Mouse (Mus musculus) ES-E14 (cell line): Measurements from ENCODE around the gene Tmem120b. TPM values are rescaled to one million over a fixed set of nuclear protein-coding genes. Genes with fewer than 3 reads are reported as not detected.
A peak's percentile ranks its signal among the peaks of the same experiment; 100 is the strongest.

Source experiments
- DNase-seq: peaks from one replicate; pipeline ENCODE4 v3.0.0-alpha.2; 2013; ENCODE audit warnings: low read depth, low spot score
- H3K27ac ChIP-seq: 2 replicates; pipeline ENCODE4 v1.5.1; 2012; ENCODE audit warnings: low read depth, mild to moderate bottlenecking, low read length, moderate library complexity, mixed read lengths; ENCODE audit not compliant: poor library complexity, insufficient read depth, severe bottlenecking
- H3K36me3 ChIP-seq: 2 replicates; pipeline ENCODE4 v1.6.1; 2012; ENCODE audit warnings: mild to moderate bottlenecking, low read length, moderate library complexity, mixed read lengths; ENCODE audit not compliant: control insufficient read depth, poor library complexity, insufficient read depth, severe bottlenecking
- H3K4me1 ChIP-seq, 2 experiments: fragments of 150-350 bp in 1 of 2; sonication (generic) in 1 of 2; 2 replicates each; pipeline ENCODE4 v1.6.1; 2012; ENCODE audit warnings: low read length in 2 of 2, mild to moderate bottlenecking in 1 of 2, mixed read lengths in 1 of 2; ENCODE audit not compliant: control insufficient read depth in 2 of 2, insufficient read depth in 2 of 2, poor library complexity in 1 of 2
- H3K4me3 ChIP-seq, 2 experiments: fragments of 150-350 bp in 1 of 2; sonication (generic) in 1 of 2; 2 replicates each; pipeline ENCODE4 v1.5.1; 2012; ENCODE audit warnings: low read length in 2 of 2, low read depth in 1 of 2, mild to moderate bottlenecking in 1 of 2, mixed read lengths in 1 of 2; ENCODE audit not compliant: insufficient read depth in 1 of 2, poor library complexity in 1 of 2, severe bottlenecking in 1 of 2
- H3K9ac ChIP-seq: 2 replicates; pipeline ENCODE4 v1.6.1; 2012; ENCODE audit warnings: low read depth, mild to moderate bottlenecking, low read length, mixed read lengths; ENCODE audit not compliant: poor library complexity, insufficient read depth, severe bottlenecking
- H3K9me3 ChIP-seq: fragments of 150-350 bp; sonication (generic); 2 replicates; pipeline ENCODE4 v1.6.1; 2012; ENCODE audit warnings: low read depth, mild to moderate bottlenecking, low read length; ENCODE audit not compliant: control insufficient read depth, insufficient read depth
- CHD2 ChIP-seq: IDR thresholded peaks from 2 replicates; pipeline ENCODE4 v1.6.1; 2014; ENCODE audit warnings: mild to moderate bottlenecking, low read depth, low read length, inconsistent platforms
- HCFC1 ChIP-seq: IDR thresholded peaks from 2 replicates; pipeline ENCODE4 v1.6.1; 2012; ENCODE audit warnings: low read length, inconsistent platforms, borderline replicate concordance; ENCODE audit not compliant: insufficient read depth
- MAFK ChIP-seq: IDR thresholded peaks from 2 replicates; pipeline ENCODE4 v1.6.1; 2014; ENCODE audit warnings: mild to moderate bottlenecking, low read depth, low read length, inconsistent platforms; ENCODE audit not compliant: insufficient read depth
- ZC3H11A ChIP-seq: IDR thresholded peaks from 2 replicates; pipeline ENCODE4 v1.6.1; 2012; ENCODE audit warnings: low read depth, mild to moderate bottlenecking, inconsistent platforms, low read length, borderline replicate concordance
- ZNF384 ChIP-seq: IDR thresholded peaks from 2 replicates; pipeline ENCODE4 v1.6.1; 2012; ENCODE audit warnings: low read depth, low read length, inconsistent platforms
- in situ Hi-C, 2 experiments: fragments of 600-800 bp; cut with MboI; formaldehyde crosslinking; loops; one replicate each; pipeline ENCODE4 v1.15.1; 2025; ENCODE audit warnings: low sequenced_read_pairs in 2 of 2, inconsistent platforms in 1 of 2; ENCODE audit not compliant: unreplicated experiment in 2 of 2
- total RNA-seq: library from RNA; depleted of rRNA; stranded (reverse); fragments of 300-350 nt; gene quantifications from 2 replicates; pipeline ENCODE4 v1.2.3, GENCODE M21; 2012

The Tmem120b gene
- total RNA-seq, 1 experiment, result 21.9 TPM

GRCm38 (mm10) chr5:123132308-123133071, 64.3 kb downstream of the Tmem120b start, which contains the start of gene Rhof:
Gene Rhof (minus strand): TSS chr5:123132692.
- H3K4me3 ChIP-seq, result peak within 1 kb of the TSS; percentile 60 to 84
- H3K9me3 ChIP-seq, result no peaks in the 10 kb centered on the region
- peak; percentile 90 for DNase-seq
- peaks cover 0 to 7% of the 10 kb centered on the region in 2 experiments; a peak in 1 of 4 replicates for H3K4me1 ChIP-seq
- H3K27ac ChIP-seq, result no peak within 1 kb of the TSS; the same call in 1 of the 2 replicates
- TF ChIP-seq ZNF384 (no peak), HCFC1 (peak; percentile 52; the same call in 1 of the 2 replicates)
- in situ Hi-C loops, result loop anchor here in 1 of 2 experiments (5.0 kb wide), 1 partner anchor 35 kb away; the partner anchor contains the start of gene Psmd9
- H3K9ac ChIP-seq, result peak within 1 kb of the TSS; percentile 56
- H3K36me3 ChIP-seq, result peaks cover 6% of the 10 kb centered on the region

- in situ Hi-C loops, result loop anchor here in 1 of 2 experiments (5.0 kb wide), 1 partner anchor 34 kb away; the partner anchor contains the start of gene Psmd9
- peaks cover 6% of the 10 kb centered on the region for H3K36me3 ChIP-seq
- peaks cover 0 to 7% of the 10 kb centered on the region in 2 experiments; a peak in 1 of 4 replicates for H3K4me1 ChIP-seq
- DNase-seq, result peak; percentile 87
- no peak overlapping the region for H3K9ac ChIP-seq
- peak overlapping the region; percentile 29 for H3K27ac ChIP-seq
- TF ChIP-seq MAFK, result no peak
- peak; percentile 94 for TF ChIP-seq ZC3H11A
- no peak for TF ChIP-seq ZNF384
- no peaks in the 10 kb centered on the region for H3K9me3 ChIP-seq
- H3K4me3 ChIP-seq, result peak overlapping the region in 1 of 2 experiments; percentile 60; a peak in 2 of 4 replicates
Measured at GRCm38 (mm10) chr5:123133083-123133783, 65.0 kb downstream of the Tmem120b start.

DNA sequence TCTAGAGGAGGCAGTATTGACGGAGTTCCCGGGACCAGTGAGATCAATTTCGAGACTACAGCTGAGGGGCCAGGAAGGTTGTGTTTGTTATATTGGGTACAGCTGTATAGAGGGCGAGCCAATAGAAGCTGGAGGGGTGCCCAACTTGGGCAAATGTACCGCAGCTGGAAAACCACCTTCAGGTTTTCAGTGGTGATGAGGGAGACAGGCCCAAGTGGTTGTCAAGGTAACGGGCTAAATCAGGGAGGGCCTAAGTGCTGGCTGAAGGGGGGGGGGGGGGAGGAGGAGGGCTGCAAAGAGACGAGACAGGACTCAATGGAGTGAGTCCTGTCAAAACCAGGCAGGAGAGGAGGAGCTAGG, 65.5 kb downstream of the Tmem120b start:
- H3K36me3 ChIP-seq, result peaks cover 6% of the 10 kb centered on the region
- no peaks in the 10 kb centered on the region for H3K9me3 ChIP-seq
- TF ChIP-seq ZC3H11A, result no peak
- TF ChIP-seq ZNF384, result no peak
- TF ChIP-seq CHD2, result no peak
- TF ChIP-seq MAFK, result no peak
- TF ChIP-seq HCFC1, result no peak
- H3K27ac ChIP-seq, result peak overlapping the region; percentile 29
- H3K4me3 ChIP-seq, result peak overlapping the region in 1 of 2 experiments; percentile 32; a peak in 1 of 4 replicates
- H3K9ac ChIP-seq, result no peak overlapping the region
- no peak for DNase-seq
- peaks cover 0 to 7% of the 10 kb centered on the region in 2 experiments; a peak in 1 of 4 replicates for H3K4me1 ChIP-seq
- in situ Hi-C loops, result loop anchor here in 1 of 2 experiments (5.0 kb wide), 1 partner anchor 34 kb away; the partner anchor contains the start of gene Psmd9

- DNase-seq, result no peak
- H3K9me3 ChIP-seq, result no peaks in the 10 kb centered on the region
- H3K9ac ChIP-seq, result peak overlapping the region; percentile 36; the same call in 1 of the 2 replicates
- peaks cover 6% of the 10 kb centered on the region for H3K36me3 ChIP-seq
- H3K27ac ChIP-seq, result peak overlapping the region; percentile 100
- H3K4me1 ChIP-seq, result peaks cover 0 to 7% of the 10 kb centered on the region in 2 experiments; a peak in 1 of 4 replicates
- TF ChIP-seq CHD2 (no peak), ZNF384 (no peak), HCFC1 (no peak), ZC3H11A (no peak), MAFK (no peak)
- in situ Hi-C loops, result loop anchor here in 1 of 2 experiments (5.0 kb wide), 1 partner anchor 33 kb away; the partner anchor contains the start of gene Psmd9
- H3K4me3 ChIP-seq, result peak overlapping the region in 1 of 2 experiments; percentile 62; a peak in 2 of 4 replicates
Measured at GRCm38 (mm10) chr5:123134186-123134874, 66.1 kb downstream of the Tmem120b start.
